In genomic region chr1:189026885-189027284, GRCm38 (mm10) we compare ENCODE assay signal across 9 mouse cellular contexts. TPM values are rescaled to one million over a fixed set of nuclear protein-coding genes. Genes with fewer than 3 reads are reported as not detected.
A peak's percentile ranks its signal among the peaks of the same experiment; 100 is the strongest.
DNase-seq lines count a peak whose midpoint lies in the region; ATAC-seq lines count a peak whose summit lies in the region.
"Had no signal": no experiment of that assay in that cellular context is flagged by ENCODE, and none has a peak within 500 bp of the region (broad histone marks: within the 10 kb centered on the region; RNA-seq: fewer than 3 reads in every experiment).

No protein-coding gene starts in this region.

- peak; percentile 31 for DNase-seq in heart, postnatal 4 days
- DNase-seq in heart, adult 9 months (ENCODE audit: low spot score in 2 of 2), result no peak
- DNase-seq in testis, postnatal 10 days (ENCODE audit: low spot score), result peak; percentile 55
- DNase-seq in testis, postnatal 14 days (ENCODE audit: low spot score), result no peak
- peak; percentile 71 for DNase-seq in embryo, embryonic 10.5 days (ENCODE audit: low spot score)
- DNase-seq in lung, postnatal 36 days, result peak; percentile 20
- no peak for DNase-seq in spleen, postnatal 4 days (ENCODE audit: low spot score in 2 of 2)

- H3K9ac ChIP-seq in liver, embryonic 12.5 days, result no peak overlapping the region
- H3K9ac ChIP-seq: heart, embryonic 15.5 days had no signal

- H3K4me1 ChIP-seq in liver, embryonic 12.5 days, result no peaks in the 10 kb centered on the region
- H3K4me1 ChIP-seq: heart, embryonic 15.5 days had no signal

- H3K4me3 ChIP-seq in liver, embryonic 12.5 days, result no peak overlapping the region
- H3K4me3 ChIP-seq: heart, embryonic 15.5 days had no signal

- no peak overlapping the region for H3K4me2 ChIP-seq in liver, embryonic 12.5 days
- H3K4me2 ChIP-seq: heart, embryonic 15.5 days had no signal

- no peaks in the 10 kb centered on the region for H3K36me3 ChIP-seq in liver, embryonic 12.5 days
- H3K36me3 ChIP-seq: heart, embryonic 15.5 days had no signal

- H3K27me3 ChIP-seq in liver, embryonic 12.5 days (replicated peaks), result no peaks in the 10 kb centered on the region
- H3K27me3 ChIP-seq: heart, embryonic 15.5 days had no signal

- H3K9me3 ChIP-seq in liver, embryonic 12.5 days (replicated peaks), result no peaks in the 10 kb centered on the region
- H3K9me3 ChIP-seq: heart, embryonic 15.5 days had no signal

- 50% methylated on average over 8 of the region's 8 CpGs for WGBS in liver, embryonic 12.5 days (ENCODE audit: insufficient replicate concordance)

- no peak overlapping the region for H3K27ac ChIP-seq in liver, embryonic 12.5 days
- H3K27ac ChIP-seq: heart, embryonic 15.5 days had no signal

- ATAC-seq in liver, embryonic 12.5 days, result no peak

RNA-seq across cellular contexts. Expression of gene Kctd3, which starts 19.2 kb away (rescaled TPM):
- 10 to 100 TPM; 34.9 to 41.4 TPM for total RNA-seq in heart, postnatal 4 days (2021)
- 18.2 and 18.3 TPM in 2 replicates for polyA plus RNA-seq in liver, embryonic 12.5 days (2016; fragmentation: Nextera tagmentation; extraction: Ambion mirVana)

Comparison
In these comparisons a context has a peak if more than half of its experiments do, and no peak if none do; other contexts are left out.
1. DNase-seq: peak in heart, postnatal 4 days (single experiment), testis, postnatal 10 days (single experiment), embryo, embryonic 10.5 days (single experiment) and lung, postnatal 36 days (single experiment); none in heart, adult 9 months (0 of 2), testis, postnatal 14 days (single experiment) and spleen, postnatal 4 days (0 of 2).